Mouse (Mus musculus) liver, embryonic 14.5 days (tissue): ENCODE measurements around the gene Apoc1.

ENCODE experiments used
- CTCF ChIP-seq: IDR thresholded peaks from 2 replicates; pipeline ENCODE4 v1.5.1; 2016; ENCODE audit warnings: antibody characterized with exemption, low read depth, control low read depth
- EP300 ChIP-seq: IDR thresholded peaks from 2 replicates; pipeline ENCODE4 v1.6.1; 2016; ENCODE audit warnings: antibody characterized with exemption, low read depth

GRCm38 (mm10) chr7:19713196-19713595 lies 20.7 kb upstream of the Apoc1 start:
- TF ChIP-seq EP300 = no peak
- peak; percentile 65 for TF ChIP-seq CTCF
